Mouse (Mus musculus): ENCODE measurements around the gene Hist1h3e.
A peak's percentile ranks its signal among the peaks of the same experiment; 100 is the strongest.
"Not testable (repeated sequence)": the region's sequence is repeated elsewhere in the genome, so short reads cannot be mapped to it uniquely, and the experiment has no call there.

The Hist1h3e gene

DNA sequence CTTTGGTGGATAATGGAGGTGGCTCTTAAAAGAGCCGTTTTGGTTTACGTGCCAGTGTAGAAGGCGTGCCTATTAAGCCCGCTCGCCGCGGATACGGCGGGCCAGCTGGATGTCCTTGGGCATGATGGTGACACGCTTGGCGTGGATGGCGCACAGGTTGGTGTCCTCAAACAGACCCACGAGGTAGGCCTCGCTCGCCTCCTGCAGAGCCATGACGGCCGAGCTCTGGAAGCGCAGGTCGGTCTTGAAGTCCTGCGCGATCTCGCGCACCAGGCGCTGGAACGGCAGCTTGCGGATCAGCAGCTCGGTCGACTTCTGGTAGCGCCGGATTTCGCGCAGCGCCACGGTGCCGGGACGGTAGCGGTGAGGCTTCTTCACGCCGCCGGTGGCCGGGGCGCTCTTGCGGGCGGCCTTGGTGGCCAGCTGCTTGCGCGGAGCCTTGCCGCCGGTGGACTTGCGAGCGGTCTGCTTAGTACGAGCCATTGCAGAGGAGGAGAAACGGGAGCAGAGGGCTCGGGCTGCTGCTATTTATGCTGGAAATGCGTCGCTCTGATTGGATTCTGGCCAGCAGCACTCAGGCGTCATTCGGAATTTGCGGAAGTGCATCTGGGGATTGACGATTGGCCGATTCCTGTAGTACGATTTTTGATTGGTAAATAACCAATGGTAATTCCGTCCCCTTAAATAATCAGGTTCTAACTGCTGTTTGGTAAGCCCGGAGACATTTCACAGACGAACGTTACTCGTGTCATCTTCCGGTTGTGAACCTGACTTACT lies at the start of gene Hist1h3e:
Gene Hist1h3e (minus strand): TSS at position 487 of the 777 bp plus-strand sequence.
- peak; percentile 99 for DNase-seq (ENCODE audit: low read depth, low spot score)

DNA sequence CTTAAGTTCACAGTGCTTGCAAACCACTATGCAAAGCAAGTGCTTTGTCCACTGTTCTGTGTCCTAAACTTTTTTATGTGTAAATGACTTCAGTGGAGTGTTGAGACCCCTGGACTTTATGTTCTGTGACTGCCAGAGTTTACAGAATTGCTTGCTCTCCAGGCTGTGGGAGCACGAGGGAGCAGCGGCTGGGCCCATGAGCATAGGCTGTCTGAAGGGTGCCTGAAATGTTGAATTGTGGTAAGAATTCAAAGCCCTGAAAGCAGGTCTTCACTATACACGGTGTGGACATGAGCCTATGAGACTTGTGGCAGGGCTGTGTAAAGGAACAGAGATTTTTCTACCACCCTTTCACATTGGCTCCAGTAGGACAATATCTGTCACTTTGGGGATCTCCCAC lies 49.5 kb upstream of the Hist1h3e start:
- no peak for DNase-seq (ENCODE audit: low read depth, low spot score)

DNA sequence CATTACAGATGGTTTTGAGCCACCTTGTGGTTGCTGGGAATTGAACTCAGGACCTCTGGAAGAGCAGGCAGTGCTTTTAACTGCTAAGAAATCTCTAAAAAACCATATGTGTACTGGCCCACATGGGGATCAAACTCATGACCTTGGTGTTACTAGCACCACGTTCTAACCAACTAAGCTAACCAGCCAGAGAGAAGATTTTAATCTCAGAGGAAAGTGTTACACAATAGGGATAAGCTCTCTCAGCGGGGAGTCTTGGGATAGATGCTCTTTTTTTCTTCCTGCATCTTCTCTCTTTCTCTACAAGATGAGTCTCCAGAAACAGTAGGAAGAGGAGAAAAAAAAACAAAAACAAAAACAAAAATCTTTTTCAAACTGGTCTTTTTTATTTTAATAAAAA lies 48.2 kb upstream of the Hist1h3e start:
- DNase-seq (ENCODE audit: low read depth, low spot score) = no peak

DNA sequence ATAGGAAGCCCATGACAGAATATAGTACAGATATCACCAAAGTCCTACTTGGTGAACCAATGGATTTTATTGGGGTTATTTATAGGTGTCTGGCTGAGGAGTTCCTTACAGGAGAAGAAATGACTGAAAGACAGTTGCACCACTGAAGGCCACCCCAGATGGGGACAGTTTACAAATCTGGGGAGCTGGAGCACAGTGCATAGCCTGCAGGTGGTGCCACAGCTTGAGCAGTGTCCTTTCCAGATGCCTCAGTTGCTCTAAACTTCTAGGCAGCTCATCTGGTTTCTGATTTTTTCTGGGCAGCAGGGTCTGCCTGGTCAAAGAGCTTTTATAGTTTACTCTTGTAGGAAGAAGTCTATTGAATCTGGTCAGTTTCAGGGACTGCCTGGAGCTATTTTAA lies 47.7 kb upstream of the Hist1h3e start:
- DNase-seq (ENCODE audit: low read depth, low spot score) = no peak

DNA sequence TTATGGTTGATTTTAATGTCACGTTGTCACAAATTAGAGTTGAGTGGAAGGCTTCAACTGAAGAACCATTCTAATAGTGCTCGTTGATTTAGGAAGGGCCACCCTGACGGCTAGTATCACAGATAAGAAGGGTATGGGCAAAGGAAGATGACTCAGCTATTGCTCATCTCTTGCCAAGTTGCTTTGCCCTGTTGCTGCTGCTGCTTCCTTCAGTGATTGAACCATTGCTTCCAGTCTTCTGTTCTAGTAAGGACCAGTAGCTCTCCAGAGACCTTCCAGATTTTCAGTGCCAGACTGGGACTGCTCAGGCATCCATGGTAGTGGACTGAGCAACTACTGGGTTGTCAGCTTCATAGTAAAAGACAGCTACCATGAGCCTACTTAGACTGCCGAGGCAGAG lies 47.0 kb upstream of the Hist1h3e start:
- DNase-seq (ENCODE audit: low read depth, low spot score) = no peak

DNA sequence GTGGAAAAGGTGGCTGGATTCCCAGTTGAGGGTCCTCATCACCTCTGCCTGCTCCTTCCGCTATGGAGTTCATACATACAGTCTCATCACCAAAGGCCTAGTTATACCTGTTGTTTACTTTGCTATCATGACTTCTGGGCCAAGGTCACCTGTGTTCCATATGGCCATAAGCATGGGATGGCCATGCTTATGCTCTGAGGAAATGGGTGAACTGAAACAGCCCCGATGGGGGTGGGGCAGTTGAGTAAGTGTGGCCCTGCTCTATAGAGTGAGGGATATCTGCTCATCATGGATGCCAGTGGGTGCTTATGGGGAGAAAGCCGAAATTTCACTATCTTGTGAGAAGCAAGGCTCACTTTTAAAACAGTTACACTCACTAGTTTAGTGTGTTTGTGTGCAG lies 42.9 kb upstream of the Hist1h3e start:
- no peak for DNase-seq (ENCODE audit: low read depth, low spot score)

DNA sequence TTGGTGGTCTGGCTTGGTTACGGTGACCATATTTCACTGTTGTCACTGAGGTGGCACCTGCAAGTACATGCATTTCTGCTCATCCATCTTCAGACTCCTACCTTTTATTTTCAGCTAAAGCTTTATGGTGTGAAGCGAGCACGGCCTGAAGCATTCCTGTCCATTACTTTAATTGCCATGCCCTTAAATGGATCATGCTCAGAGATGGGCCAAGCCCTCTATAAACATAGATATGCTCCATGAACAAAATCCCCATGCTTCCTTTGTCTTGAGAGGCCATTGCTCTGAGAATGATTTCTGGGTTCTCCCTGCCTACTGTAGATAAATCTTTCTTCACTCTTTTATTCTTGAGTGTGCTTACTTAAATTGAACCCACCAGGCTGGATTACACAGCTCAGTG lies 42.3 kb upstream of the Hist1h3e start:
- no peak for DNase-seq (ENCODE audit: low read depth, low spot score)

DNA sequence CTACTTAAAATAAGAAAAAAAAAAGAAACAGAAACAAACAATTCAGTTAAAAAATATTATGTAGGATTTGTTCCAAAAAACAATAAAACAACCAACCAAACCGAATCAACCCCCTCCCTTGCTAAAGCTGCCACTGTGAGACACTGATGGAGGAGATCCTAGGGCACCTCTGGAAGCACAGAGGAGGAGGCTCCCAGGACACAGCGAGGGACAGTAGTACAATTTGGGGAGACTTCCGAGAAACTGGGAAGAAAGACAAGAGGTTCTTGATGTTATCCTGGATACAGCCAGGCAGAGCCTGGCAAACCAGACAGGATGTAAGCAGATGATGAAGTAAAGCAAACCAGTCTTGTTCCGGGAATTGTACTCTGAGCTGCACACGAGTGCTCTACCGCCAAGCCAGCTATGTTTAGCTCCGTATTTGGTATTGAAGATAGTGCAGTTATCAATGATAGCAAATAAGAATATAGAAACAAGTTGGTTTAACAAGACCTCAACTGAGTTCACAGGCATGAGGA lies 41.1 kb upstream of the Hist1h3e start:
- no peak for DNase-seq (ENCODE audit: low read depth, low spot score)

DNA sequence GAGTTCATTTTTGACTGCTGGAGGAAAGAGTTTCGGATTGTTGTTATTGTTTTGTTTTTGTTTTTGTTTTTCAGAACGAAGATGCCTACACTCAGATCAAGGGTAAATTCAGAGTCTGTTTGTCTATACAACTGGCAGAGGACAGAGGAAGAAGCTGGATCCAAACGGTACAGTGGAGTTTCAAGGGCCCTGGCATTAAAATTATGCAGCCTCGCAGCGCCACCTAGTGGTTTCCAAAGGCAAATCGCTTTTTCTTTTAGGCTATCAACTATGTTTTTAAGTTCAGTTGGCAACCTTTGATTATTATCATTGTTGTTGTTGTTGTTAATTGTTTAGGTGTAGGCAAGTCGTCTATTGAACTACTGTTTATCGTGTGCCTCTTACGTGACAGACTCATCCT lies 35.8 kb upstream of the Hist1h3e start:
- peak; percentile 87 for DNase-seq (ENCODE audit: low read depth, low spot score)

DNA sequence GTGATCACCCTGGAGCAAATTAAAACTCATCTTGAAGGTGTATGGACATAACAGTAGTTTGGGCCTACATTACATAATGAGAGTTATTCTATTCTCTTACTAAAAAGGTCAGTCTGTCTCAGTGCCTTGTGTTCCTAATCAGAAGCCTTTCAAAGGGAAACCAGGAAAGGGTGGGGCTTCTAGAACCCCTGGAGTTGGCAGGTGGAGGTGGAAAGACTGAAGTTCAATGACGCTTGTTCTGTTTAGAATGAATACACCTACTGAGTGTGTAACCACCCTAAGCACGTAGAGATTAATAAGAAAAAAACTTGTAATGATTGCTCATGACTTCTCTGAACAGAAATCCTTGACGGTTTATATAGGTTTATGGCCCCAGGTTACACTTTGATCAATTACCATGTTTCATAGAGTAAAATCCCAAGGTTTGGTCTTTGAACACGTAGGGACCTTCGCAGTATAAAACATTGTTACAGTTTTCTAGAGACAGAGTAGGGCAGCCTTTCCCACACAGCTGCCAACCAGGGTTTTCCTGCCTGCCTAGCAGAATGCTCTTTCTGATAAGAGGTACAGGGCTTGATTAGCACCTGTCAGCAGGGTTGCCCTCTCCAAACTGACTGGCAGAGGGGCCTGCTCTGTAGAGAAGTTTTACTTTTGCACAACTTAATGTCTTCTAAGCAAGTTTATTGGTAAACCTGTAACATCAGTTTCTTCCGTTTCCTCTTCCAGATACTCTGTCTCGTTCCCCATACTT lies 33.6 kb upstream of the Hist1h3e start:
- no peak for DNase-seq (ENCODE audit: low read depth, low spot score)

DNA sequence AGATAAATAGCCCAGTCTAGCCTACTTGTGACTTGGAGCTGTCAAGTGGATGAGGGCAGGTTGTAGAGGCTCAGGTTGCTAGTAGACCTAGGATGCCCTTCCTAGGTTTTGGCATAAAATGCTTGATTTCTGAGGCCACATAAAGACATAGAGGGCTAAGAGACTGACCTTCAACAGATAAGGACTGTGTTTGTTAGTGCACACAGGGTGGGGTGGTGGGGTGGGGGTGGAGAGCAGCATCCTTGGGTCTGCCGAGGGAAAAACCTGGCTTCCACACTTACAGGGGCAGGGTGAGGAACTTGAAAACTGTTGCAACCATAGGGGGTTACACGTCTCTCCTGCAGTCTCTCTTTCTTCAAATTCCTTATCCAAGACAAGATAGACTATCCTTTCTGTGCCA lies 33.0 kb upstream of the Hist1h3e start:
- DNase-seq (ENCODE audit: low read depth, low spot score) = no peak

DNA sequence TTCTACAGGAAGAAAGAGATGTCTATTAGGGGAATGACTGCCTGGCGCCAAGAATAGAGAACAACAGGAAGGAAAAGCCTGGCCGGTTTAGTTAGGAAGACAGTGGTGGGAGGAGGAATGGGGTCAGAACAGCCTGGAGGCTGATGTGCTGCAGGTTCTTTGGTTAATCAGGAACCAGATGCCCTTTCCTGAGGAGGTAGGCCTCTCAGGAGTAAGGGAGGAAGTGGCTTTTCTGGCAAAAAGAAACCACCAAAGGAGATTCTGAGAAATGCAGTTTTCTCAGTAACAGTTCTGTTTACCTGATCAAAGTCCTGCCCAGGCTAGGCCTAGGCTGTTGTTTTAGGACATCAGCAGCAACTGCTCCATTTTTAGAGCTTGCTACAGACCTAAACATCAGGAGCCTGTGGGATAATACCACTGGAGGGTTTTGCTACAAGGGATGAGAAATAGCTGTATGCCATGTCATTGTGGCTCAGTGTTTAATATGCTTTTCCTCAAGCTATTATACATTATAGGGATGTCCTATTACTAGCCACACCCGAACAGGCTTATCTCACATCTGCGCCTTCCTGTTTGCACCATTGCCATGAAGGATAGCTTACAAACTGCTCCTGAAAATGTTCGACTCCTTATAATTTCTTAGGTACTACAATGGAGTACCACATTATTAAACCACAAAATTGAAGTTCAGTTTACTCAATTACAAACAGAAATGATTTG lies 31.0 kb upstream of the Hist1h3e start:
- DNase-seq (ENCODE audit: low read depth, low spot score) = no peak

DNA sequence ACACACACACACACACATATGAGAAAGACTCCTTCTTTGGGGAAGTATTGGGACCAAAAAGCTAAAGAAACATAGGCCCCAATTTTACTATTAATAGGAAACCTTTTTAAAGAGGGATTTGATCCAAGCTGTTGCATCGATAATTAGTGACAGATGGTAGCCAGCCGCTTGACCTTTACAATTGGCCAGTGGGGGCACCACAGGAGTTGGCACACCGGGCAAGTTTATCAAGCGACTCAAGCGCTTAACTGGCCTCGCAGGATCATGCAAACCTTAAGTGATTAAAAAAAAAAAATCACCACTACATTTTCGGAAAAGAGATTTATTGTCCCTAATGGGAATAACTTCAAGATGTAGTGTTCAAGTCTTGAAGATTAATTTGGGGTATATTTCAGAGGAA lies 30.4 kb upstream of the Hist1h3e start:
- peak; percentile 84 for DNase-seq (ENCODE audit: low read depth, low spot score)

DNA sequence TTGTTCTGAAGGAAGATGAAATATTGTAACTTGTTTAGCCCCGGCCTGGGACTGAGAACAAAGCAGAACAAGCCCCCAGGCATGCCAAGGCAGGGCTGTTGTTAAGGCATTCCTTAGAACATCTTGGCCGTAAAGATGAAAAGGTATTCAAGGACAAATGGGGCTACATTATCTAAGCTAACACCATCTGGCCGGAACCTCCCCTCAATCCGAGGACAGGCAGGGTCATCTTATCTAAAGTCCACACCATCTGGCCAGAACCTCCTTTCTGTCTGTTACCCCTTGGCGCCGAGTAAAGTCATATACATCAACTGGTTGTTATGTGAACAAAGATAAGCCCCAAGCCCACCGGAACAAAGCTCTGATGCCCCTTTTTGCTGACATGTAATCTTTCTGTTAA lies 29.7 kb upstream of the Hist1h3e start:
- not testable (repeated sequence) for DNase-seq (ENCODE audit: low read depth, low spot score)

DNA sequence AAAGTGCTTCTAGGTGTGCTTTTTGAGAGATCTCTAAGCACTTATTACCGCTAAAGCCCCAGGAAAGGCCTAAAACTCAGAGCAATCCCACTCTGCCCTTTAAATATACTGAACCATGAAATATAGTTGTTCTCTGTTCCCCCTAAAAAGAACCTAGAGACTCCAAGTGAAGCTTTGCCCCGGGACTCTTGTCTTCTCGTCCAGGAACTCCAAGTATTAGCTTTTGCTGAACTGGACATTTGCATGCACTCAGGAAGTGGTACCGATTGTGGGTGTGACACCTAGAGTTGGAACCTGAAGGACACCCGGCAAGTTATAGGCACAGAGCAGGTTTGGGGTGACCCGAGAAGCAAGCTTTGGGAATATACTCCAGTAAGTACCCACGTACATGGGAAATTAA lies 29.0 kb upstream of the Hist1h3e start:
- no peak for DNase-seq (ENCODE audit: low read depth, low spot score)

DNA sequence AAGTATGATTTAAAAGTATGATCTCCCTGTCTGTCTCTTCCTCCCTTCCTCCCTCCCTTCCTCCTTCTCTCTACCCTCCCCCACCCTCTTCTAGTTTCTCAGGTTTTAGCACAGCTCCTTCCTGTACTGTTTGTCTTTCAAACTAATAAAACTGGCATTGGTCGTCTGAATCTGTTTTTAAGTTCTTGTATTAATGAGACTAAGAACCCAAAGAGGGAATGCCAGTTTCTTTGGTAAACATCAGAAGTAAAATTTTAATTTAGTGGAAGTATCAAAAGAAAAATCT lies 24.7 kb upstream of the Hist1h3e start:
- DNase-seq (ENCODE audit: low read depth, low spot score) = no peak

DNA sequence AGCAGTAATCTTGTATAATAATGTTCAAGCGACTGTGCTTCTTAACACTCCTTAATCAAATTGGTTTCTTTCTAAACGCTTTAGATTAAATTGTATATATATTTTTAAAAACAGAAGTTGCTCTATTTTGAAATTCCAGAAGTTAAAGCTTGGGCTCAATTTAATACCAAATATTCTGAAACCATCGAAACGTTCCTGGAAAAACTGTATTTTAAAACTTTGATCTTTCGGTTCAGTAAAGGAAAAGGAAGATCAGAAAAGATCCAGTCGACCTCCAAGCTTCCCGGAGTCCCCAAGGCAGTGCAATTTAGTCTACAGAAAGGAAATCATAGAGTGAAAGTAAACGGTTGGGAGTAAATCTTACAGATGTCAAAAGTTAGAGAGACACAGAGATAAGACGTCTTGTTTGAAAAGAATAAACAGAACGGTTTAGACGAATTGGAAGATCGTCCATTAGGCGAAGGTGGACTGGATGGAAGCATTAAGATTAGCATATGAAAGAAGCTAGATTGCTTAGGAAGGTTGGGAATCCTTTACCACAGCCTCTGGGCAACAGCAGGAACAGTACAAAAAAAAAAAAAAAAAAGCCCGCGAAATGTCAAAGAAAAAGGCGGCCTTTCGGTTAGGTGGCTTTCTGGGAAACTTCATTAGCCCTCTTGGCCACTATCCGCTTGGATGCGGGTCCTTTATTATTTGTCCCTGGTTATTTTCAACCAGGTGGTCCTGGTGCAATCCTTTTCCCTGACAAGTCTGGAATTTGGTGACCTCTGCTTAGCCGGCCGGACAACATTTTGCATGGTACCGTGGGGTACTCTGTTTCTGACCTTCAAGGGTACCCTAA lies 24.1 kb upstream of the Hist1h3e start:
- no peak for DNase-seq (ENCODE audit: low read depth, low spot score)

DNA sequence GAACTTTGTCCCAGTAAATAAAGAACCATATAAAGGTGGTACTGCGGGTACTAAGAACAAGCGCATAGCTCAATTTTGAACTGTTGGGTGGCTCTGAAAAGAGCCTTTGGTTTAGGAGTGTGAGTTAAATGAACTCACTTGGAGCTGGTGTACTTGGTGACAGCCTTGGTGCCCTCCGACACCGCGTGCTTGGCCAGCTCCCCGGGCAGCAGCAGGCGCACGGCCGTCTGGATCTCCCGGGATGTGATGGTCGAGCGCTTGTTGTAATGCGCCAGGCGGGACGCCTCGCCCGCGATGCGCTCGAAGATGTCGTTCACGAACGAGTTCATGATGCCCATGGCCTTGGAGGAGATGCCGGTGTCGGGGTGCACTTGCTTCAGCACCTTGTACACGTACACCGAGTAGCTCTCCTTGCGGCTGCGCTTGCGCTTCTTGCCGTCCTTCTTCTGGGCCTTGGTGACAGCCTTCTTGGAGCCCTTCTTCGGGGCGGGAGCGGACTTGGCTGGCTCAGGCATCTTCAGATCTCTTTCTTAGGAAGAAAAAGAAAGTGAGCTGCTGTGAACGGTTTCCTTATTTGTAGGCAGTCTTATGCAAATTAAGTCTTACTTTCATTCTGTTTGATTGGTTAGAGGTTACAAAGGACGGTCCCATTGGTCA lies 23.4 kb upstream of the Hist1h3e start:
- DNase-seq (ENCODE audit: low read depth, low spot score) = peak; percentile 97

DNA sequence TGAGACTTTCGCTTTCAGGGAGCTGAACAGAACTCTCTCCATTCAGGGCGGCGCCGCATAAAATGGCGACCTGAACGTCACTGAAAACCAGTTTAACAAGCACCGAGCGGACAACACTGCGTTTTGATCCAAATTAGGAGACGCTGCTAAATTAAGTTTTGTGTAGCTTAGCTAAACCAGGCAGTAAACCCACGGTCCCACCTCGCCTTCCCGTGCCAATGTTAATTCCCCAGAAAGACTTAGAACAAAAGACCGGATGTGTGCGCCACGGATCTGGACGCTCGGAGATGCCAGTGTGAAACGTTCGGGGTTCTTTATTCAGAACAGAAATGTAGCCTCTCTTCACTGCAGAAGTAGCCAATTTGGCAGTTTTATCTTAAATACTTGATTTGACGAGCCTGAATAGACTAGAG lies 22.9 kb upstream of the Hist1h3e start:
- peak; percentile 85 for DNase-seq (ENCODE audit: low read depth, low spot score)

DNA sequence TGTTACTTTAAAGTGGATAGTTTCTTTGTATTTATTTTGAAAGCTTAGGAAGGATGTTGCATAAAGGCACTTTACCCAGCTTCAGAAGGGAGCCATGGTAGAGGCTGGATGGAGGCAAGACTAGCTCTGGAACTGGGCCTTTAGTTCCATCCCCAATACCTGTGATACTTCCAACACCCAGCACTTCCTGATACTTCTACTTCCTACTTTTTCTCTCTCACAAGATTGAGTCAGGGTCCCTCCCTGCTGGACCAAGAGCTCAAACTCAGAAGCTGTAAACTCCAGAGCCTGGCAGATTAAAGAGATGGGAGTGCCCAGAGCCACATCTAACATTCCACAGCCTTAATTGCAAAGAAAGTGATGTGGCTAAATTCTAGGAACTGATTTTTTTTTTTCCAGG lies 22.2 kb upstream of the Hist1h3e start:
- DNase-seq (ENCODE audit: low read depth, low spot score) = no peak

Data from brain, adult 2 months (tissue).